Mouse (Mus musculus) heart, adult 2 months (tissue): ENCODE results near the gene Fut2. TPM values are rescaled to one million over a fixed set of nuclear protein-coding genes. Genes with fewer than 3 reads are reported as not detected.
A peak's percentile ranks its signal among the peaks of the same experiment; 100 is the strongest.

ENCODE experiments used
- DNase-seq, 2 experiments: peaks; one replicate each; pipeline ENCODE4 v3.0.0; 2021
- H3K27ac ChIP-seq: fragments of 200-600 bp; 2 replicates; pipeline ENCODE4 v1.8.1; 2022
- H3K27me3 ChIP-seq: fragments of 200-500 bp; 2 replicates; pipeline ENCODE4 v1.6.1; 2012; ENCODE audit warnings: mild to moderate bottlenecking, low read length, inconsistent platforms, mixed read lengths; ENCODE audit not compliant: control insufficient read depth, insufficient read depth
- H3K36me3 ChIP-seq: fragments of 200-500 bp; 2 replicates; pipeline ENCODE4 v1.6.1; 2012; ENCODE audit warnings: low read length, inconsistent platforms; ENCODE audit not compliant: control insufficient read depth, insufficient read depth
- H3K4me1 ChIP-seq: fragments of 200-500 bp; 2 replicates; pipeline ENCODE4 v1.6.1; 2011; ENCODE audit warnings: low read length; ENCODE audit not compliant: control insufficient read depth, insufficient read depth
- H3K4me3 ChIP-seq: fragments of 200-600 bp; 2 replicates; pipeline ENCODE4 v1.8.1; 2022
- H3K79me2 ChIP-seq: fragments of 200-500 bp; replicated peaks from 2 replicates; pipeline ENCODE4 v1.6.1; 2012; ENCODE audit warnings: mild to moderate bottlenecking, inconsistent platforms, low read length, moderate library complexity, mixed read lengths; ENCODE audit not compliant: control insufficient read depth, insufficient read depth
- H3K9ac ChIP-seq: fragments of 200-500 bp; 2 replicates; pipeline ENCODE4 v1.6.1; 2012; ENCODE audit warnings: low read depth, mild to moderate bottlenecking, control low read depth, inconsistent platforms, low read length, mixed read lengths
- CTCF ChIP-seq: fragments of 200-600 bp; IDR thresholded peaks from 2 replicates; pipeline ENCODE4 v1.8.1; 2022; ENCODE audit warnings: antibody characterized with exemption, mild to moderate bottlenecking, moderate library complexity
- EP300 ChIP-seq: fragments of 200-500 bp; IDR thresholded peaks from 2 replicates; pipeline ENCODE4 v1.6.1; 2011; ENCODE audit warnings: low read depth, low read length, control low read depth; ENCODE audit not compliant: insufficient read depth
- POLR2A ChIP-seq: fragments of 200-500 bp; IDR thresholded peaks from 2 replicates; pipeline ENCODE4 v1.6.1; 2011; ENCODE audit warnings: mild to moderate bottlenecking, low read depth, low read length, control low read depth; ENCODE audit not compliant: insufficient read depth
- WGBS: fragments of 180-500 bp; shearing (Covaris S2); methylation state at CpG from one replicate; pipeline ENCODE4 v1.1.7; 2018; 5-methylcytosine and 5-hydroxymethylcytosine counted together
- intact Hi-C: fragments of 180-260 bp; cut with DNase I; formaldehyde crosslinking; loops from one replicate; pipeline ENCODE4 v1.15.1; 2025
- polyA plus RNA-seq: library from polyadenylated mRNA; depleted of rRNA; stranded (reverse); fragments of >200 nt; gene quantifications from 2 replicates; pipeline ENCODE4 v1.2.3, GENCODE M21; 2012
- total RNA-seq, 2 experiments: library from RNA; stranded (reverse); gene quantifications; 2 replicates each; pipeline ENCODE4 v1.2.3; 2021

Fut2 gene
- total and polyA plus RNA-seq, 3 experiments = 0.50 to 1.1 (median 0.60) TPM

DNA sequence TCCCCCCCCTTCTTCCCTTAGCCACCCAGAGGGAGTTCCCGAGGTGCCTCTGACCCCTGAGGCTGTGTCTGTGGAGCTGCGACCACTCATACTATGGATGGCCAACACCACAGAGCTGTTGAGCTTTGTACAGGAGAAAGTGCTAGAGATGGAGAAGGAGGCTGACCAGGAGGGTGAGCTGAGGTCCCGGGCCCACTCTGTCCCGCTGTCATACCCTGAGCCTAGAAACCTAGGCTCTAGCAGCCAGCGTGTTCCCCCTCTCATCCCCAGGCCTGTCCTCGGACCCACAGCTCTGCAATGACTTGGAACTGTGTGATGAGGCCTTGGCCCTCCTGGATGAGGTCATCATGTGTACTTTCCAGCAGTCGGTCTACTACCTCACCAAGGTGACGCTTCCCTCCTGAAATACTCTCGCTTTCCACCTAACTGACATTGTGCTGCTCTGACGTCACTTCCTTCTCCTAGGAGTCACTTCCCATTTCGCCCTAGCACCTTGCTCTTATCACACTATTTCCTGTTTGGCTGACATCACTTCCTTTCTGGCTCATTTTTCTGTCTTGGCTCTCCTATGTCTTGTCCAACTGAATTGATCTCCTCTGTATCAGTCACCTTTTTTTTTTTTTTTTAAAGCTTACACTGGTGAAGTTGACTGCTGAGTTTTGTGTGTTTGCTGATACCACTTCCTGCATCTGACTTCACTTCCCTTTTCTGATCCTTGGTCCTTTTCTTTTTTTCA is 31.1 kb downstream of the Fut2 start:
- Histone ChIP-seq H3K36me3 (peaks cover 22% of the 10 kb centered on the region), H3K4me3 (no peak overlapping the region), H3K9ac (no peak overlapping the region), H3K27ac (peak overlapping the region; percentile 55), H3K4me1 (peaks cover 15% of the 10 kb centered on the region), H3K27me3 (no peaks in the 10 kb centered on the region), H3K79me2 (no peaks in the 10 kb centered on the region)
- intact Hi-C loops = no loop called here
- DNase-seq = peak; percentile 33 to 45
- TF ChIP-seq CTCF (no peak), POLR2A (peak; percentile 58; the same call in 1 of the 2 replicates), EP300 (no peak)
- WGBS = 50% methylated on average over 11 of the region's 11 CpGs

GRCm38 (mm10) chr7:45632499-45632898 is 33.7 kb downstream of the Fut2 start:
- peaks cover 24% of the 10 kb centered on the region for H3K36me3 ChIP-seq
- TF ChIP-seq CTCF (peak; percentile 61), EP300 (no peak), POLR2A (no peak)
- peaks cover 11% of the 10 kb centered on the region for H3K4me1 ChIP-seq
- 30% methylated on average over 34 of the region's 35 CpGs for WGBS
- H3K4me3 ChIP-seq = 0 out of 2 replicates have a peak overlapping the region, but pooled peaks have one; percentile 2
- H3K27me3 ChIP-seq = no peaks in the 10 kb centered on the region
- peak overlapping the region; percentile 11; the same call in 1 of the 2 replicates for H3K9ac ChIP-seq
- no peaks in the 10 kb centered on the region; the same call in 1 of the 2 replicates for H3K79me2 ChIP-seq
- DNase-seq = peak; percentile 48 to 49
- H3K27ac ChIP-seq = no peak overlapping the region
- intact Hi-C loops = no loop called here

DNA sequence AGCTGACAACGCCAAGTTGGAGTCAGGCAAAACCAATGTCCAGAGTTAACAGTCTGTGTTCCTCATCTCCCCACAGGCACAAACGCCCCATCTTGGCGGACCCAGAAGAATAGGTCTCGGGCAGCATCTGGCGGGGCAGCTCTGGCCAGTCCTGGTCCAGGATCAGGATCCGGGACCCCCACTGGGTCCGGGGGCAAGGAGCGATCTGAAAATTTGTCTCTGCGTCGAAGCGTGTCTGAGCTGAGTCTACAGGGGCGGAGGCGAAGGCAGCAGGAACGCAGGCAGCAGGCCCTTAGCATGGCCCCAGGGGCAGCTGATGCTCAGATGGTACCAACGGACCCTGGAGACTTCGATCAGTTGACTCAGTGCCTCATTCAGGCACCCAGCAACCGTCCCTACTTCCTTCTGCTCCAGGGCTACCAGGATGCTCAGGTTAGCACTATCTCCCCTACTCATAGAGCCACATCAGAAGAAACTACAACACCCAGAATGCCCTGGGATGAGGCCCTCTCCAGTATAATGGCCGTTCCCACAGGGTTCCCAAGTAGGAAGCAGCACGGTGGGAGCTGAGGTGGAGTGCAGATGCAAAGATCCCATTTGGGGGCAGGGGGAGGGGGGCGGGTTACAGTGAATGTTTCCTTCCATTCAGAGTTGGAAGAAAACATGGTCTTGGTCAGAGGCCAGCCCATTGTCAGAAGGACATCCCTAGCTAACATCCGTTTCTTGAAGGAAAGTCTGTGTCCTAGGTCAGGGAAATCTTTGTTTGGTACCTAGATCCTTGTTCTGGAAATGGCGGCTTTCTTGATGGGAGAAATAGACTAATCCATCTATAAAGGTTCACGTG is 35.9 kb downstream of the Fut2 start:
- TF ChIP-seq CTCF = no peak
- no peak for TF ChIP-seq POLR2A
- TF ChIP-seq EP300 = no peak
- peak overlapping the region; percentile 20; the same call in 1 of the 2 replicates for H3K4me3 ChIP-seq
- peaks cover 15% of the 10 kb centered on the region for H3K36me3 ChIP-seq
- peak overlapping the region; percentile 42 for H3K27ac ChIP-seq
- 59% methylated on average over 23 of the region's 23 CpGs for WGBS
- intact Hi-C loops = no loop called here
- DNase-seq = peak in 1 of 2 experiments; percentile 26
- H3K4me1 ChIP-seq = peaks cover 9% of the 10 kb centered on the region
- no peaks in the 10 kb centered on the region; the same call in 1 of the 2 replicates for H3K79me2 ChIP-seq
- H3K9ac ChIP-seq = peak overlapping the region; percentile 37; the same call in 1 of the 2 replicates
- no peaks in the 10 kb centered on the region for H3K27me3 ChIP-seq

- no peaks in the 10 kb centered on the region for H3K27me3 ChIP-seq
- peaks cover 3% of the 10 kb centered on the region for H3K4me1 ChIP-seq
- peak overlapping the region; percentile 65 for H3K4me3 ChIP-seq
- WGBS = 2% methylated on average over 102 of the region's 105 CpGs
- peak overlapping the region; percentile 78 for H3K9ac ChIP-seq
- TF ChIP-seq POLR2A (peak; percentile 55; the same call in 1 of the 2 replicates), EP300 (0 out of 2 replicates have a peak, but pooled peaks have one; percentile 48), CTCF (no peak; the same call in 1 of the 2 replicates)
- peak; percentile 92 to 93 for DNase-seq
- peak overlapping the region; percentile 96 for H3K27ac ChIP-seq
- intact Hi-C loops = loop anchor here (1.0 kb wide), 1 partner anchor 54 kb away; no protein-coding TSS in a partner anchor
- H3K79me2 ChIP-seq = no peaks in the 10 kb centered on the region; the same call in 1 of the 2 replicates
- peaks cover 15% of the 10 kb centered on the region for H3K36me3 ChIP-seq
Measured at GRCm38 (mm10) chr7:45628364-45629294, 37.6 kb downstream of the Fut2 start.

- 50% methylated on average over 9 of the region's 9 CpGs for WGBS
- Histone ChIP-seq H3K79me2 (no peaks in the 10 kb centered on the region; the same call in 1 of the 2 replicates), H3K27ac (peak within 1 kb of the TSS; percentile 96), H3K4me3 (peak within 1 kb of the TSS; percentile 65), H3K9ac (peak within 1 kb of the TSS; percentile 78), H3K4me1 (peaks cover 2% of the 10 kb centered on the region; the same call in 1 of the 2 replicates), H3K27me3 (no peaks in the 10 kb centered on the region), H3K36me3 (peaks cover 8% of the 10 kb centered on the region)
- intact Hi-C loops = loop anchor here (1.0 to 2.0 kb wide), 2 partner anchors 13 to 38 kb away; no protein-coding TSS in a partner anchor
- DNase-seq = peak; percentile 76 to 81
- TF ChIP-seq POLR2A (peak; percentile 97), CTCF (no peak), EP300 (0 out of 2 replicates have a peak, but pooled peaks have one; percentile 76)
Measured at GRCm38 (mm10) chr7:45627261-45627660, 38.9 kb downstream of the Fut2 start, which contains the start of gene Rasip1. Gene Rasip1 (plus strand): TSS chr7:45627488.
